Mouse (Mus musculus): ENCODE measurements around the gene Mllt11.

DNA sequence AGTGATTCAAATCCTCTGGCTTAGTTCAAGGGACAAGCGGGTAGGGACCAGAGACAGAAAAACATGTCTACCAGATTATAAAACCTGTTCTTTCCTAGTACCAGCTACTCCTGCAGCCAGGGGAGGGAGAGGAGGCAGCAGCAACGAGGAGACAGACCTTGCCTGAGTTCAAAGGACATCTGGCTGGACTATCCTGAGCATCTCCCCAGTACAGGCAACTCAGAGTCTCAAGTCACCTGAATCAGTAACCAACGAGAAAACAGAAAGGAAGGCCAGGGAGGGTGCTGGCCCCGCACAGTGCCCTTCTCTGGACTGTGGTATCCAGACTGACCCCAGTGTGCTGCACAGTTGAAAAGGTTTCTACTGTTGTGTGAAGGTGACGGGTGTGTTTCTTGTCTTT, 25.0 kb upstream of the Mllt11 start:
- TF ChIP-seq CTCF (IDR thresholded peaks at IDR 0.05; ENCODE audit: insufficient read depth, low read depth, low read length), result no peak
- TF ChIP-seq POLR2A (IDR thresholded peaks at IDR 0.05; ENCODE audit: insufficient read depth, low read depth, low read length), result no peak
